Mouse (Mus musculus) neutrophil, adult 5-6 weeks (primary cell): ENCODE measurements around the gene Echdc2. TPM values are rescaled to one million over a fixed set of nuclear protein-coding genes. Genes with fewer than 3 reads are reported as not detected.

ENCODE experiments used
- ATAC-seq: fragments of 151-379, 151-347 bp; 2 replicates; pipeline ENCODE4 v1.8.0; 2017; ENCODE audit warnings: mild to moderate bottlenecking, moderate TSS enrichment; ENCODE audit not compliant: insufficient number of reproducible peaks, poor library complexity, low FRiP score, severe bottlenecking; ENCODE audit errors: extremely low read depth
- total RNA-seq: library from RNA; stranded (forward); fragments of 200-1000 nt; gene quantifications from 2 replicates; pipeline ENCODE4 v1.2.3, GENCODE M21; 2017

The Echdc2 gene
- total RNA-seq, 1 experiment from 2014 or later, result not detected

- ATAC-seq, result no peak
Measured at GRCm38 (mm10) chr4:108192821-108193323, 27.6 kb downstream of the Echdc2 start.

DNA sequence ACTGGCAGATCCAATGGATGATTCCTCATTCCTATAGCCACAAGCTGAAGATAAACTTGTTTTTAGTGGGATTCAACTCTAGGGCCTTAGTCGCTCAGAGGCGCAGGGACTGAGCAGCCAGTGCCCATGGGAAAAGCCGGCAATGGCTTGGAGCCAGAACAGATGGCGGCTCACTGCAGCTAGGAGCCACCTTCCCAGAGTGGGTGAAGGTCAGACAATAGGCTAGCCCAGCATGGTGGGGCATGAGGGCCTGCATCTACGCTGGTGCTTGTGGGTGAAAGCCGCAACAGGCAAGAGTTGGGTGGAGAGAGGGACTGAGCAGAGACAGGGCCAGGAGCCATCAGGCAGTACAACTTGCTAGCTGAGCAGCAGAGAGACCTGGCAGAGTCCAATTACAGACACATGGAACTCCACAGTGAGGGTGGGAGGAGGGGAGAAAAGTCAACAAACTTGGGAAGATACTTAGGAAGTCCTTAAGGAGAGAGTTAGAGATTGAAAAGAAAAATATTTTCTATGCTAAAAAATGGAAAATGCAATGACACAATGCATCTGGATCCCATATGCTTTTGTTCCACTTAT lies 31.1 kb downstream of the Echdc2 start:
- no peak for ATAC-seq

DNA sequence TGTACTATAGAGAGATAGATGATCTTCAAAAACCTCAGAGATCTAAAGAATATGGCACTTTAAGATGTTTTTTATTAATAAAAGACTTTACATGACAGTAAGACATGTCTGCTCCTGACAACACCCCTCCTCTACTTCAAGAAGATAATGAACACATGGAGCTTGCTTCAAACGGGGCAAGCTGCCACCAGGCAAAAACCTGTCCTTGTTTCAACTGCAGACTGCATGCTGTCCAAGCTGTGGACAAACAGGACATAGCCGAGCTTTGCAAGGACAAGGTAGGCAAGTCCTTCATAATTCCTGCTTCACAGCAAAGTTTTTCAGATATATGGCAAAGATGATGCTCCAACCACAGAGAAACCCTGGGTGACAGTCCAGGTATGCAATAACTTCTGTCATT lies 34.0 kb downstream of the Echdc2 start:
- ATAC-seq, result no peak

DNA sequence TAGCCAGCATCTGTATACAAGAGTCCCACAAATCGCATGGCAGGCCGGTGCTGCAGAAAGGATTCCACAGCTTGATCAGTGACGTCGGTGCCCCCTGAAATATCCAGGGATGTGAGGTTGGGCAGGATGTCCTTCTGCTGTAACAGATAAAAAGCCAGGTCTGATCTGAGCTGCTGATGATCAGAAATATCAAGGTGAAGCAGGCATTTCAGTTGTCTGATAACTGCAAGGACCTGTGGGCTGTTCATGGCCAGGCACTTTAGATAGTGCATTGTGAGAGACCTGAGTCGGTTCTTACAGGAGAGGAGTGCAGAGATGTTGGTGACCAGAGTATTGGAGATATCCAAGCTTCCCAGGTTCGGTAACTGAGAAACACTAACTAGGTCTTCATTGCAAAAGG lies 39.4 kb downstream of the Echdc2 start:
- ATAC-seq, result no peak

GRCm38 (mm10) chr4:108213023-108213422 lies 47.8 kb downstream of the Echdc2 start:
- ATAC-seq, result no peak

GRCm38 (mm10) chr4:108217332-108218179 lies 52.3 kb downstream of the Echdc2 start, which contains the start of gene Zyg11a:
Gene Zyg11a (minus strand): TSS chr4:108218048.
- ATAC-seq, result no peak

DNA sequence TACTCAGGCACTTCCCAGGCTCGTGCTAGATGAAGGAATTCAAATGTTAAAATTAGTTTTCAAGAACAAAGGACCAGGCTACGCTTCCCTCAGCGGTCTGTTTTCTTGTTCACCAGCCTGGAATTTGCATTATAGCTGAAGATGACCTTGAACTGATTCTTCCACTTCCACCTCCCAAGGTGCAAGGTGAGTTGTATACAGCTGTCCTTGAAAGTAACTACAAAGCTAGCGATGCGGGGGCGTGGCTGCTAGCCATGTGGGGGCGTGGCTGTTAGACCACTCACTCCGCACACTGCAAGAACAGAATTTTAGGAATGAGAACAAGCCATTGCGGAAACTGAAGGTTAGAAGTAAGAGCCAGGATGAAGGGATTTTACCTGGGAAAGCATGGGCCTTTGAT lies 53.8 kb downstream of the Echdc2 start:
- no peak for ATAC-seq

GRCm38 (mm10) chr4:108222507-108222906 lies 57.3 kb downstream of the Echdc2 start:
- ATAC-seq, result no peak

DNA sequence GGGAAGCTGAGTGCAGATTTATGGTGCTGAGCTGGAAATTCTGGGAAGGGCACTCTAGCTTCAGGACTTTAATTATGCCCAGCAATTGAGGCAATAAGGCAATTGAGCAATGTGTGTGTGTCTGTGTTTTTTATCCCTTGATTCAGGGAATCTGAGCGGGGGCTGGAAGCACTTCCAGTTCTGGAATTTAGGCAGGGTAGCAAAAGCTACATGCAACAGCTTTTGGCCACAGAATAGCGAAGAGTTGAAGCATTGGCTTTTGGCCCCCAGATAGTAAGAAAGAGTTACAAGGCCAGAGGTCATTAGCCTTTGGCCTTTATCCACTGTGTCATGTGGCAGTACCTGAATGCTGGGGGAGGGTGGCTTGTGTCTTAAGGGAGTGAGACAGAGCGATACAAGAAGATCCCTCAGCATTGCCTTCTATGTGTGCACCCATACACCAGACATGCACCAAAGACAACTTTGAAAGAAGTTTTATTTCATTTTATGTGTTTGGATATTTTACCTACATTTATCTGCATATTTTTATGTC lies 60.2 kb downstream of the Echdc2 start:
- no peak for ATAC-seq

Other genes with a start within 250 kb of the Echdc2 start
- 17.2 and 27.9 TPM in 2 replicates for gene Cpt2, start 241.8 kb upstream of the Echdc2 start, total RNA-seq
- not detected in 2 replicates for gene Slc1a7, start 197.1 kb upstream of the Echdc2 start, total RNA-seq
- gene Podn, start 69.0 kb upstream of the Echdc2 start, total RNA-seq, result 0.35 TPM in 1 of 2 replicates, not detected in the other
- gene Scp2, start 20.4 kb upstream of the Echdc2 start, total RNA-seq, result 133 and 172 TPM in 2 replicates
- not detected in 2 replicates for gene Zyg11a, start 52.6 kb downstream of the Echdc2 start, total RNA-seq
- gene Zyg11b, start 135.7 kb downstream of the Echdc2 start, total RNA-seq, result 38.2 and 42.8 TPM in 2 replicates
- 4.5 and 5.5 TPM in 2 replicates for gene Coa7, start 162.7 kb downstream of the Echdc2 start, total RNA-seq
- not detected in 2 replicates for gene Shisal2a, start 217.9 kb downstream of the Echdc2 start, total RNA-seq
- 0.61 and 0.70 TPM in 2 replicates for gene Gpx7, start 241.5 kb downstream of the Echdc2 start, total RNA-seq